In the genomic region with DNA sequence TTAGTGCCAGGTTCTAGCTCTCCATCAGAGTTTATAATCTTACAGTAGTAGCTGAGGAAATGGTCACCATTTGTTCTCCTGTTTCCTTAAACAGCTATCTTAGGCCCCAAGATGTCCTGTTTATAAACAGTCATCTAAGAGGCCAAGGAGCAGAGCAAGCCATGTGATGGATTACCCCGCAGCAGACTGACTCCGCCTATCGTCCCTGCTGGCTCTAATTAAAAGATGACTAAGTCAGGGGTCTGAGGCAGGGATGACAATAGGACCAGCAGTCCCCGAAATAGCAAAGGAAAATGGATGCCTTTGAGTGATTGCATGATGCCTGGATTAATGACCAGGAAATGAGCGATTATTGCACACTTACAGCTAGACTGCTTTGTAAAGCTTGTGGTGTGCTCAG, we compare ENCODE assay signal across 10 mouse cellular contexts.
DNase-seq lines count a peak whose midpoint lies in the region; ATAC-seq and TF ChIP-seq lines count a peak whose summit lies in the region.
"Had no signal": no experiment of that assay in that cellular context is flagged by ENCODE, and none has a peak within 500 bp of the region (broad histone marks: within the 10 kb centered on the region; RNA-seq: fewer than 3 reads in every experiment).

No protein-coding gene starts in this region.

- WGBS in intestine, embryonic 14.5 days = 27% methylated on average over 5 of the region's 5 CpGs
- 42% methylated on average over 5 of the region's 5 CpGs for WGBS in intestine, postnatal 0 days
- WGBS in embryonic facial prominence, embryonic 13.5 days = 24% methylated on average over 5 of the region's 5 CpGs

- no peaks in the 10 kb centered on the region for H3K9me3 ChIP-seq in intestine, embryonic 14.5 days (ENCODE audit: control insufficient read depth, low read length)
- no peaks in the 10 kb centered on the region for H3K9me3 ChIP-seq in intestine, postnatal 0 days (ENCODE audit: control insufficient read depth)
- no peaks in the 10 kb centered on the region for H3K9me3 ChIP-seq in embryonic facial prominence, embryonic 13.5 days
- H3K9me3 ChIP-seq: limb, embryonic 10.5 days had no signal

- peak overlapping the region; percentile 27; the same call in 1 of the 2 replicates for H3K27ac ChIP-seq in intestine, embryonic 14.5 days (ENCODE audit: low read depth)
- no peak overlapping the region for H3K27ac ChIP-seq in intestine, postnatal 0 days (ENCODE audit: low read depth, low read length)
- 0 out of 2 replicates have a peak overlapping the region, but pooled peaks have one; percentile 16 for H3K27ac ChIP-seq in embryonic facial prominence, embryonic 13.5 days
- H3K27ac ChIP-seq: limb, embryonic 10.5 days had no signal

- H3K4me3 ChIP-seq in intestine, embryonic 14.5 days (ENCODE audit: low read depth, low read length) = no peak overlapping the region
- H3K4me3 ChIP-seq in intestine, postnatal 0 days (ENCODE audit: low read depth, low read length) = no peak overlapping the region
- no peak overlapping the region for H3K4me3 ChIP-seq in embryonic facial prominence, embryonic 13.5 days
- H3K4me3 ChIP-seq: limb, embryonic 10.5 days had no signal

- TF ChIP-seq CTCF in intestine, postnatal 0 days (IDR thresholded peaks at IDR 0.05; ENCODE audit: low read depth) = no peak

- no peak for ATAC-seq in intestine, embryonic 14.5 days (replicated peaks; ENCODE audit: low FRiP score, low TSS enrichment, low read depth)
- ATAC-seq in intestine, postnatal 0 days = no peak
- ATAC-seq in embryonic facial prominence, embryonic 13.5 days (ENCODE audit: insufficient number of reproducible peaks, insufficient read depth, low FRiP score, low TSS enrichment, low read depth) = no peak
- ATAC-seq: forebrain, postnatal 0 days had no signal

- no peak overlapping the region for H3K9ac ChIP-seq in intestine, embryonic 14.5 days (ENCODE audit: low read length)
- H3K9ac ChIP-seq in intestine, postnatal 0 days (ENCODE audit: low read depth, low read length) = no peak overlapping the region
- H3K9ac ChIP-seq in embryonic facial prominence, embryonic 13.5 days = no peak overlapping the region
- H3K9ac ChIP-seq: forebrain, postnatal 0 days had no signal

- H3K4me1 ChIP-seq in intestine, embryonic 14.5 days (replicated peaks; ENCODE audit: control insufficient read depth, insufficient read depth, low read length) = peaks cover 6% of the 10 kb centered on the region
- H3K4me1 ChIP-seq in intestine, postnatal 0 days (replicated peaks; ENCODE audit: control insufficient read depth, insufficient read depth, low read length) = no peaks in the 10 kb centered on the region
- H3K4me1 ChIP-seq in embryonic facial prominence, embryonic 13.5 days = peaks cover 20% of the 10 kb centered on the region

- H3K36me3 ChIP-seq in intestine, embryonic 14.5 days (ENCODE audit: control insufficient read depth, insufficient read depth, low read length) = no peaks in the 10 kb centered on the region
- H3K36me3 ChIP-seq in intestine, postnatal 0 days (ENCODE audit: control insufficient read depth, insufficient read depth) = no peaks in the 10 kb centered on the region
- H3K36me3 ChIP-seq in embryonic facial prominence, embryonic 13.5 days = no peaks in the 10 kb centered on the region
- H3K36me3 ChIP-seq: limb, embryonic 10.5 days had no signal

- no peak for DNase-seq in intestine, embryonic 14.5 days (ENCODE audit: low spot score)
- DNase-seq in kidney, postnatal 36 days = peak; percentile 8 to 14
- peak; percentile 40 for DNase-seq in retina, embryonic 14.5 days (ENCODE audit: low spot score)
- DNase-seq in heart, adult 18-20 months = no peak
- no peak for DNase-seq in gastrocnemius, postnatal 4 days (ENCODE audit: low spot score in 2 of 2)
- DNase-seq in frontal cortex, postnatal 36 days (ENCODE audit: low spot score in 2 of 2) = no peak
- DNase-seq: forebrain, postnatal 0 days had no signal

- H3K27me3 ChIP-seq in intestine, embryonic 14.5 days (replicated peaks; ENCODE audit: control insufficient read depth, insufficient read depth, low read length) = no peaks in the 10 kb centered on the region
- H3K27me3 ChIP-seq in intestine, postnatal 0 days (replicated peaks; ENCODE audit: control insufficient read depth, insufficient read depth, low read length) = no peaks in the 10 kb centered on the region
- no peaks in the 10 kb centered on the region; the same call in 1 of the 2 replicates for H3K27me3 ChIP-seq in embryonic facial prominence, embryonic 13.5 days

- H3K4me2 ChIP-seq in intestine, embryonic 14.5 days (ENCODE audit: low read length) = peak overlapping the region; percentile 13; the same call in 1 of the 2 replicates
- no peak overlapping the region for H3K4me2 ChIP-seq in intestine, postnatal 0 days (replicated peaks; ENCODE audit: low read depth)
- no peak overlapping the region for H3K4me2 ChIP-seq in embryonic facial prominence, embryonic 13.5 days

Comparison
In these comparisons a context has a peak if more than half of its experiments do, and no peak if none do; other contexts are left out.
1. DNase-seq: peak in kidney, postnatal 36 days (2 of 2) and retina, embryonic 14.5 days (single experiment); none in intestine, embryonic 14.5 days (single experiment), heart, adult 18-20 months (0 of 2), gastrocnemius, postnatal 4 days (0 of 2) and frontal cortex, postnatal 36 days (0 of 2).